Mouse (Mus musculus) duodenum, adult 2 months (tissue): Measurements from ENCODE around the gene Nexn. TPM values are rescaled to one million over a fixed set of nuclear protein-coding genes. Genes with fewer than 3 reads are reported as not detected.

Experiments
- polyA plus RNA-seq: library from polyadenylated mRNA; depleted of rRNA; stranded (reverse); fragments of >200 nt; gene quantifications from 2 replicates; pipeline ENCODE4 v1.2.3, GENCODE M21; 2012; ENCODE audit warnings: low replicate concordance; rRNA removed

Gene Nexn
- polyA plus RNA-seq, result not detected in 2 replicates

GRCm38 (mm10) chr3:152266036-152266421 lies at the start of gene Nexn:
Nexn (minus strand) TSS chr3:152266350.

DNA sequence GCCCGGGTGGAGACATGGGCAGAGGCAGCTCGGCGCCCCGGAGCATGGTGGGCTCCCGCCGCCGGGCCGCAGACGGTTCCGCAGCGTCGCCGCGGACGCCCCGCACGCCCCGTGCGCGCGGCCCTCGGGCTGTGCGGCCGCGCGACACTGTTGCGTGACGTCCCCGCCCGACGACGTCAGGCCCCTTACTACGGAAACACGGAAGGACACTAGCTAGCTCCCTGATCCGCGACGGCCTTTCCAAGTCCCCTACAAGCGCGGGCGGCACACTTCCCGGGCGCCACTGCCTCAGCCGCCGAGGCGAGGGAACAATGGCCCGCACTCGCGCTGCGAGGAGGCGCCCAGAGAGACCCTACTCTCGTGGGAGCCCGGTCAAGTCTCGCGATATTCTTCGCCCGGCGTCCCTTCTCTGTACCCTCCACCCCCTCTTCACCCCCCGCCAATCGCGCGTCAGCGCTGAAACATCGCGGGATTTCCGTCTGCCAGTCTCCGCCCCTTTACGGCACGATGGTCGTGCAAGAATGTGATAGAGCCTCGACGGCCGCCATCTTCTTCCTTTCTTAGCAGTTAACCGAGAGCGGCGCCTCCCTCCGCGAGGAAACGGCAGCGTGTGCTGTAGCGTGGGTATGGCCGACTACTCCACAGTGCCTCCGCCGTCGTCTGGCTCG lies 56.0 kb downstream of the Nexn start, which contains the start of the genes Dnajb4 and Fubp1:
Gene Dnajb4, minus strand, starts transcription at position 336 of the 668 bp plus-strand sequence.
Gene Fubp1, plus strand, starts transcription at position 456 of the 668 bp plus-strand sequence.

Other genes starting within 250 kb of the Nexn start
- gene Gipc2, start 100.1 kb downstream of the Nexn start, polyA plus RNA-seq, result 42.5 and 80.6 TPM in 2 replicates
- gene Dnajb4, start 56.0 kb downstream of the Nexn start, polyA plus RNA-seq, result 1.4 and 1.6 TPM in 2 replicates
- 16.7 and 50.3 TPM in 2 replicates for gene Fubp1, start 55.9 kb downstream of the Nexn start, polyA plus RNA-seq
- gene Miga1, start 74.1 kb upstream of the Nexn start, polyA plus RNA-seq, result 2.2 and 2.7 TPM in 2 replicates
- gene Usp33, start 80.1 kb upstream of the Nexn start, polyA plus RNA-seq, result 4.4 and 5.2 TPM in 2 replicates
- gene Zzz3, start 129.1 kb upstream of the Nexn start, polyA plus RNA-seq, result 7.2 TPM in 2 replicates